Mouse (Mus musculus) left cerebral cortex, adult 18-20 months (tissue): Measurements from ENCODE around the gene Tmem117. TPM values are rescaled to one million over a fixed set of nuclear protein-coding genes. Genes with fewer than 3 reads are reported as not detected.
A peak's percentile ranks its signal among the peaks of the same experiment; 100 is the strongest.

Experiments
- DNase-seq, 2 experiments: peaks; one replicate each; pipeline ENCODE4 v3.0.0; 2021 to 2022; ENCODE audit warnings: low spot score in 2 of 2, mixed read lengths in 1 of 2
- total RNA-seq, 2 experiments: library from RNA; stranded (reverse); gene quantifications; 2 replicates each; pipeline ENCODE4 v1.2.3; 2021

Gene Tmem117
- total RNA-seq, 2 experiments from 2014 or later = 5.8 to 7.2 TPM

DNA sequence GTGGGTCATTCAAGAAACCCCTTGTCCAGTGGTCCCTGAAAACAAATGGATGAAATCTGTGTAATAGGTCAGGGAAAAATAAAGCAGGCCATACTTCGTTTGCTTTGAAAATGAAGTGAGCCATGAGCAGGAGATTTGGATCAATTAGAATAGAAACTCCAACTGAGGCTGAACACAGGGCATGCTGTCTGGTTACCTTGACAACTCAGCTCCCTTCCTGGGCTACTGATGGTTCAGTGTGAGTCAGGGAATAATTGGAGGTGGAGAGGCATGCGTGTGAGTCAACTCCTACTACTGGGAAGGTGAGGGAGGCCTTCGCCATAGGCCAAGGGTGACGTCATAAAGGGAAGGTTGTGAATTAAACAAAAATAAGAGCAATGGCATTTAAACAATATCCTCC, 103.1 kb downstream of the Tmem117 start:
- DNase-seq = peak in 1 of 2 experiments; percentile 18

GRCm38 (mm10) chr15:94769227-94769626, 140.2 kb downstream of the Tmem117 start:
- DNase-seq = peak in 1 of 2 experiments; percentile 31

- DNase-seq = peak in 1 of 2 experiments; percentile 8
These were observed 142.0 kb downstream of the Tmem117 start for GRCm38 (mm10) chr15:94770832-94771578.

- DNase-seq = no peak
These were observed 142.7 kb downstream of the Tmem117 start for GRCm38 (mm10) chr15:94771691-94772090.

GRCm38 (mm10) chr15:94776119-94777069, 147.4 kb downstream of the Tmem117 start:
- no peak for DNase-seq

- DNase-seq = peak in 1 of 2 experiments; percentile 19
These were observed 152.5 kb downstream of the Tmem117 start for GRCm38 (mm10) chr15:94781556-94781955.

DNA sequence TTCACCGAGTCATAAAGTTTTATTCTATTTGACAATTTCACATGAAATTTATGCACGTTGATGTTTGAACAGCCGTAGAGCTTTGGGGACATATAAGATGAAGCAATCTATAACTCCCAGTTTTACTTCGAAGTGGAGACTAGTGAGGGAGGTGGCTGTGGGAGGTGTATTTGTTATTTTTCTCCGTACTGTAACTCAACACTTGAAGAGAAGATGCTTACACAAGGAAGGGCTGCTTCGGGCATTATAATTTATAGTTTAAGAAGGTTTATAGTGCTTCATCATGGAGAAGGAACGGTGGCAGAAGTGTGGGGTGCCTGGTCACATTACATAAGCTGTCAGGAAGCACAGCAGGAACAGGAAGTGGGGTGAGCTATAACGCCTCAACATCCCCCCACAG, 164.4 kb downstream of the Tmem117 start:
- no peak for DNase-seq

GRCm38 (mm10) chr15:94795484-94795883, 166.5 kb downstream of the Tmem117 start:
- DNase-seq = no peak

DNA sequence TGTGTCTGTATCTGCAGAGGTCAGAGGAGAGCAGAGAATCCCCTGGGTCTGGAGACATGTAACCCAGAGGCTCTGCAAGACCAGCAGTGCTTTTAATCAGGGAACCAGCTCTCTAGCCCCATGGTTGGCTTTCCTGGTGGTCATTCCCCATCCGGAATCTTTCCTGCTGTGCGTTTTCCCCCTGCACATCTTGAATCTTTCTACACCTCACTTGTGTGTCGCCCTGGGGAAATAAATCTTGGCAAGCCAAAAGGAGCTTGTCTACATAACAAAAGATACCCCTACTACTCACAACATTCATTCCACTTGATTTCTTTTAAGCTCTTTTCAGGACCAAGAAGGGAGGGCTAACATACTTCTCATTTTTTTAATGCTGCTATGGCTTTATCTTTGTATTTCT, 169.2 kb downstream of the Tmem117 start:
- DNase-seq = no peak

- DNase-seq = no peak
These were observed 172.4 kb downstream of the Tmem117 start for GRCm38 (mm10) chr15:94801462-94801861.

- DNase-seq = peak in 1 of 2 experiments; percentile 32
These were observed 173.8 kb downstream of the Tmem117 start for GRCm38 (mm10) chr15:94802820-94803219.

DNA sequence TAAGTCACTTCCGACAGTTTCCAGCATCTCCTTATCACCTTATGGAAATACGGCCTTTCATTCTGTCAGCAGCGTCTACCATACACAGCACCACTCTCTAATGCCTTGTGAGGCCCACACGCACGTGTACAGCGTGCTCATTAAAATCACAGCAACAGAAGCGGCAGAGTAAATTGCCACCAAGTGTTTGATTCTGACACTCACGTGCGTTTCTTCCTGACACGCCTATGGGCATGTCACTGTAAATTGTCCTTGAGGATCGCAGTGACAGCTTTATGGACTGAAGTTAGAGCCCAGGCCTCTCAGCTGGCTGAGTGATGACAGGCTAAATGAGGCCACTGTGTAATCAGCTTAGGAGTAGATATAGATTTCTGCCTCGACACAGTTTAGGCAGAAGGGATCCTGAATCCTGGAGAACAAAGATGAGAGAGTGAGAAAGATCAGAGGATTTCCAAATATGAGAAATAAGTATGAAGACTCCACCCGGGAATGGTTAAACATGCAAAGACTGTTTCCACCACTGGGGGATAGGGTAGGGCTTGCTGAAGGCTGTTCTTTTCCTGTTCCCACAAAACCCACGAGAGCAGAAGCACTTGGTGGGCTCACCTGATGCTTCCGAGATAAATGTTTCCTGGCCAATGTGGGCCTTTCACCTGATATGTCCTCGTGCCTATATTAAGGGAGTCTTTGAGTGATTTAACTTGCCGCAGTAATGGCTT, 174.8 kb downstream of the Tmem117 start:
- no peak for DNase-seq

DNA sequence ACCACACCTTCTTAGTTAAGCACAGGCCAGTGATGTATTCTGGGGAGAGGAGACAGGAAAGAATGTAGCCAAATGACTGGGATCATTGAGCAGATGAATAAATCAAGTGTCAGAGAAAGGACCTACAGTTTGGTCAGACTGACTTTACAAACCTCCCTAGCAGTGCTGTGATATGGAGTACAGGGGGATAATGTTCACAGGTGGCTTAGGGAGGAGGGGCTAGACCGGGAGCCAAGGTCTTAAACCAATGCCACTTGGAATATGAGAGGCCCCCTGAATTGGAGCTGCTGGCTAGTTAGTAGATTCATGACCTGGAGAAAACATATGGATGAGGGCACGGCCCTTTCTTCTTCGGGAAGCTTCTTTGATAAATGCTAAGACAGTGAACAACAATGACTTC, 177.0 kb downstream of the Tmem117 start:
- no peak for DNase-seq

DNA sequence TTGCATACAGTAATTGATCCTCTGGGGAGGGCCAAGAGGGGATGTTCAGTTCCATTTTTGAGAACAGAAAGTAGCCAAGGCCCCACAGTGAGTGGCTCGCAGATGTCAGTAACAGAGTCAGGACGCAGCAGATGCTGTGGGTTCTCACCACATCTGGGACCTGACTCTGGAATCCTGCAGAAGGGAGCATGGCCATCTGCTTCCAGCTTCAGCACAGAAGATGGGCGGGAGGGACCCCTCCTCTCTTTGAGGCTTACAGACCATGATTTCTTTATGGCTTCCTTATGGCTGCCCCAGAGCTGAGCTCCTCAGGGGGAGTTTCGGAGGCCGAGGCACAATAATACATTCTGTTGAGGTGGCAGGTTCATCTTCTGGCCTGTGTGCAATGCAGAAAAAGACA, 182.5 kb downstream of the Tmem117 start:
- DNase-seq = no peak

GRCm38 (mm10) chr15:94814213-94815100, 185.4 kb downstream of the Tmem117 start:
- peak in 1 of 2 experiments; percentile 14 for DNase-seq

- no peak for DNase-seq
These were observed 206.6 kb downstream of the Tmem117 start for GRCm38 (mm10) chr15:94835634-94836033.

DNA sequence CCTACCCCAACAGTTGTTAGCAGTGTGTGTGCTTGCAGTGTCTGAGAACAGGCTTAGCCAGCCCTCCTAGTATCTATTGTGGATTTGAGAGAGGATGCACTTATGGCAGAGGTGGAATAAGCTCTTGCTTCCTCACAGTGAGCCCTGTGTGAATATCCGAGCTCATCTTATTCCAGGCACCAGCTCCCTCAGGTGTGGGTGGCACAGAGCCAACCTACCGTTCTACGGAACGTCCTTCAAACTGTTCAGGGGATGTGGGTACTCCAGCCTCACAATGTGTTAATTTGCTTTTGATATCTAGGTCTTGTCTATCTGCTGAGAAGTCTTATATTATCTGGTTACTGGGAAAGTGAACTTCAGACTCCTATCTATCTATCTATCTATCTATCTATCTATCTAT, 209.6 kb downstream of the Tmem117 start:
- no peak for DNase-seq

GRCm38 (mm10) chr15:94847501-94847900, 218.5 kb downstream of the Tmem117 start:
- no peak for DNase-seq

- DNase-seq = peak in 1 of 2 experiments; percentile 30
These were observed 230.6 kb downstream of the Tmem117 start for GRCm38 (mm10) chr15:94859641-94860040.

- peak; percentile 31 to 34 for DNase-seq
These were observed 232.1 kb downstream of the Tmem117 start for GRCm38 (mm10) chr15:94861173-94861572.
